Mouse (Mus musculus): Measurements from ENCODE around the gene Dpep2nb.

Gene Dpep2nb

GRCm38 (mm10) chr8:105961536-105961935, 44.2 kb downstream of the Dpep2nb start:
- DNase-seq (ENCODE audit: low read depth, low spot score): no peak

DNA sequence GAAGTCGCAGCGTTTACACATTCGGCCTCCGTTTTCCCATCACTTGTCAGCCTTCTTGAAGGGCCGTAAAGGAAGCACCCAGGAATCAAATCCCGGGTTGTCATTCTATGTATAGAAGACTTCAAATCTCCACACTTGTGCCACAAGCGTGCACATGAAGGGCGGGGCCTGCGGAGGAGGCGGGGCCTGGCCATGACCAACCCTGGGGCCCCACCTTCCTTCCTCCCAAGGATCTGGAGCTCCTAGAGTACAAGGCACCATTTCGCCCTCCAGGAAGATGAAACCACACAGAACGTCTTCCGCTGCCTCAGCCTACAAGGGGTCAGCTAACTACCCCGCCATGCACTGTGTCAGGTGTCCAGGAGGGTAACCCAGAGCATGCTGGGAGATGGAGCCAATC, 44.7 kb downstream of the Dpep2nb start:
- DNase-seq (ENCODE audit: low read depth, low spot score): no peak

DNA sequence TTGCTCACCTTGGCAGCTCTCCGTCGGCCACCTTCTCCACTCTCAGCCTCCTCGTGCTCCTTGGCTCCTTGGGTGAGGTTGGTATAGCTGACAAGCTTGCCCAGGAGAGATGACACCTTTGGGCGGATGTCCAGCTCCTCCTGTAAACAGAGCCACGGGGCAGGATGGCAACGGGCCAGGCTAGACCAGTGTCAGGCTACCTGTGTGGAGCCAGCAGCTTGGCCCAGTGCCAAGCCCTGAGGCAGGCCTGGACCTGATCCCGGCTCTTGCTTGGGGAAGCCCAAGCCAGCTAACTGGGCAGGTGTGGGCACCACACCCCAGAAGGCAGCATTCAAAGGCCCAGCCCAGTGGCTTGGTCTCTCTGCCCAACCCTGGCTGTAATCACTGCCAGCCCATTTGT, 46.4 kb downstream of the Dpep2nb start:
- peak; percentile 96 for DNase-seq (ENCODE audit: low read depth, low spot score)

DNA sequence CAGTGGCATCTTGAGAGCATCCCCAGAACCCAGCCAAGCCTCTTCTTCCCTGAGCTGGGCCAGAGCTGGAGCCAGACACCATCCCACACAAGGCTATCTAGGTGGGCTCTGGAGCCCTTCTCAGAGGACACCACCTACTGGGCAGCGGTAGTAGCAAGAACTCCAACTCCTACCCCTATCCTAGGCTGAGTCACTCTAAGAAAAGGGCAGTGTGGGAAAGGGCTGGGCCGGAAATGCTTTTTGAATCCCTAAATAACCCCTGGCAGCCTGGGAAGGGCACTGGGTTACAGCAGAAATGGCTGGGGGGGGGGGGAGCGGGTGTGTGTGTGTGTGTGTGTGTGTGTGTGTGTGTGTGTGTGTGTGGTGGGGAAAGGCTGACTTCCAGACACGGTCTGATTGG, 48.0 kb downstream of the Dpep2nb start:
- DNase-seq (ENCODE audit: low read depth, low spot score): peak; percentile 59

DNA sequence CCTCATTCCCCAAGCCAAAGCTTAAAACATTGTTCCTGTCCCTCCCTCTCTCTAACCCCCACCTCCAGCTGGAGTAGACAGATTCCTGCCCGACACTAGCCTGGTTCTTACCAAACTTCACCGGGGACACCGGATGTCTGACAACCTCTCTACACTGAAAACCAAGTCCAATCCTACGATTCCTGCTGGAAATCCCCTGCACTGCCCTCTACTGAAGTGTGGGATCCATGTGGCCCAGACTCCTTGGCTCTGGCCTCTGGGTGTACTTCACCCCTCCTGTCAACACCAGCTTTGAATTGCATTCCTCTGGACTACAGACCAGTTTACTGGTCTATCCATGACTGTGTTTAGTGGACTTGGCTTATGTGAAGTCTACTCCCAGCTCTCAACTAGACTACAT, 49.2 kb downstream of the Dpep2nb start:
- no peak for DNase-seq (ENCODE audit: low read depth, low spot score)

DNA sequence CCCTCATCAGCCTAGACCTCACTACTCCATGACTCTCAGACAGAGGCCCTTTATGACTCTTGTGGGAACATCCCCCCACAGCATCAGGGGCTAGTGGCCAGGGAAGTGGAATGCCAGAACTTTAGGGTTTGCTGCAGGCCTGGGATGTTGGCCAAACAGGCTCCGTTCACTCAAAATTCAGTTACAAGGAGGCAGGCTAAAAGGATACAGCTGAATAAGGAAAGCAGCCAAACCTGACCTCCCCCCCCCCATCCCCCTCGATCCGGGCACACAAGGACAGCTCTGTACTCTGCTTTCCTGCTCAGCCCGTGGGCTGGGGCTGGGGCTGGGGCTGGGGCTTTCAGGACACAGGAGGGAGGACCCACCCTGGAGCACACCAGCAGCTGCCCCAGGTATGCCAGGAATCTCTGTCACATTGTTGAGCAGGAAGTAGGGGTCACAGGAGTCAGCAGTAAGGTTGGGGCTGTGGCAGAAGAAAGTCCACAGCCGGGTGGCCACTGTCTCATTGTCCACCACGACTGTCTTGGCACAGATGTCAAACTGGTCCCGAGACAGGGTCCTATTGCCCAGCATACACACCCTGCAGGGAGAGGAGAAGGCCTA, 54.6 kb downstream of the Dpep2nb start:
- DNase-seq (ENCODE audit: low read depth, low spot score): no peak

- no peak for DNase-seq (ENCODE audit: low read depth, low spot score)
Observed at GRCm38 (mm10) chr8:105949350-105949749, 56.4 kb downstream of the Dpep2nb start.

All from skeletal muscle tissue, adult 2 months (tissue).